Mouse (Mus musculus) c-Kit-positive CD71-positive TER-119-positive erythroid progenitor cells, embryonic 14.5 days (primary cell): Measurements from ENCODE around the gene Cyp21a1.
A peak's percentile ranks its signal among the peaks of the same experiment; 100 is the strongest.
"Not testable (repeated sequence)": the region's sequence is repeated elsewhere in the genome, so short reads cannot be mapped to it uniquely, and the experiment has no call there.

Source experiments
- DNase-seq: peaks from one replicate; pipeline ENCODE4 v3.0.0-alpha.2; 2013; ENCODE audit warnings: low spot score

The Cyp21a1 gene

GRCm38 (mm10) chr17:34804871-34805562, 656 bp upstream of the Cyp21a1 start:
- peak; percentile 16 for DNase-seq

GRCm38 (mm10) chr17:34803367-34803766, 994 bp downstream of the Cyp21a1 start:
- DNase-seq, result not testable (repeated sequence)

- not testable (repeated sequence) for DNase-seq
These were observed 1.6 kb downstream of the Cyp21a1 start for GRCm38 (mm10) chr17:34802756-34803155.

GRCm38 (mm10) chr17:34800781-34801305, 3.5 kb downstream of the Cyp21a1 start:
- not testable (repeated sequence) for DNase-seq

GRCm38 (mm10) chr17:34799531-34799925, 4.8 kb downstream of the Cyp21a1 start:
- DNase-seq, result no peak

GRCm38 (mm10) chr17:34798866-34799530, 5.4 kb downstream of the Cyp21a1 start:
- DNase-seq, result no peak

- DNase-seq, result not testable (repeated sequence)
These were observed 6.3 kb downstream of the Cyp21a1 start for GRCm38 (mm10) chr17:34798071-34798470.

- DNase-seq, result not testable (repeated sequence)
These were observed 7.0 kb downstream of the Cyp21a1 start for GRCm38 (mm10) chr17:34797211-34797995.

GRCm38 (mm10) chr17:34796311-34797140, 7.8 kb downstream of the Cyp21a1 start:
- DNase-seq, result no peak

- DNase-seq, result peak; percentile 7
These were observed 8.7 kb downstream of the Cyp21a1 start for GRCm38 (mm10) chr17:34795633-34796032.

GRCm38 (mm10) chr17:34795016-34795415, 9.3 kb downstream of the Cyp21a1 start:
- no peak for DNase-seq

- no peak for DNase-seq
These were observed 26.6 kb downstream of the Cyp21a1 start for GRCm38 (mm10) chr17:34777680-34778325.

- DNase-seq, result no peak
These were observed 42.9 kb downstream of the Cyp21a1 start for GRCm38 (mm10) chr17:34761471-34761870.
